Mouse (Mus musculus) forebrain, embryonic 13.5 days (tissue): Measurements from ENCODE around the gene Gnptg. TPM values are rescaled to one million over a fixed set of nuclear protein-coding genes. Genes with fewer than 3 reads are reported as not detected.

Experiments used
- microRNA-seq: library from miRNA; unstranded; fragments of <30 nt; microRNA quantifications from one replicate; pipeline ENCODE4, GENCODE M21; 2016
- polyA plus RNA-seq: library from polyadenylated mRNA; unstranded; fragments of >200 nt; fragmentation: Nextera tagmentation; extraction: Ambion mirVana; gene quantifications from 2 replicates; pipeline ENCODE4 v1.2.1, GENCODE M21; 2015

Gene Gnptg
- polyA plus RNA-seq, 1 experiment from 2014 or later = 71.9 TPM

Small RNAs within 50 kb of the gene (microRNA-seq; reads per million reads assigned to microRNA genes)
- 2.4 reads per million for gene Mir3547

Other genes with a start within 250 kb of the Gnptg start
- 7.9 and 8.3 TPM in 2 replicates for gene Cramp1l, start 224.3 kb downstream of the Gnptg start, polyA plus RNA-seq
- 18.6 and 22.8 TPM in 2 replicates for gene Ift140, start 224.0 kb downstream of the Gnptg start, polyA plus RNA-seq
- gene Tmem204, start 156.5 kb downstream of the Gnptg start, polyA plus RNA-seq = 7.7 and 10.1 TPM in 2 replicates
- gene Telo2, start 124.2 kb downstream of the Gnptg start, polyA plus RNA-seq = 41.2 and 45.3 TPM in 2 replicates
- gene Ptx4, start 119.4 kb downstream of the Gnptg start, polyA plus RNA-seq = not detected in 2 replicates
- 23.6 and 29.6 TPM in 2 replicates for gene Clcn7, start 106.7 kb downstream of the Gnptg start, polyA plus RNA-seq
- not detected in 2 replicates for gene Ccdc154, start 77.7 kb downstream of the Gnptg start, polyA plus RNA-seq
- not detected in 2 replicates for gene Gm38655, start 64.7 kb downstream of the Gnptg start, polyA plus RNA-seq
- 38.3 and 38.6 TPM in 2 replicates for gene BC003965, start 55.6 kb downstream of the Gnptg start, polyA plus RNA-seq
- 7.9 and 10.6 TPM in 2 replicates for gene Unkl, start 51.7 kb downstream of the Gnptg start, polyA plus RNA-seq
- gene Tsr3, start within 50 bp of the Gnptg start, polyA plus RNA-seq = 63.3 and 64.3 TPM in 2 replicates
- 3.6 and 5.2 TPM in 2 replicates for gene Baiap3, start 16.2 kb upstream of the Gnptg start, polyA plus RNA-seq
- gene Ube2i, start 34.5 kb upstream of the Gnptg start, polyA plus RNA-seq = 755 and 766 TPM in 2 replicates
- gene Prss34, start 58.3 kb upstream of the Gnptg start, polyA plus RNA-seq = not detected in 2 replicates
- gene Prss28, start 68.5 kb upstream of the Gnptg start, polyA plus RNA-seq = not detected in 2 replicates
- gene Prss29, start 78.5 kb upstream of the Gnptg start, polyA plus RNA-seq = not detected in 2 replicates
- gene Tpsab1, start 105.4 kb upstream of the Gnptg start, polyA plus RNA-seq = not detected in 2 replicates
- not detected in 2 replicates for gene Tpsb2, start 126.2 kb upstream of the Gnptg start, polyA plus RNA-seq
- gene Tpsg1, start 129.1 kb upstream of the Gnptg start, polyA plus RNA-seq = 0.66 and 1.0 TPM in 2 replicates
- gene Cacna1h, start 193.7 kb upstream of the Gnptg start, polyA plus RNA-seq = 7.9 and 9.1 TPM in 2 replicates
- 0.57 and 0.82 TPM in 2 replicates for gene Tekt4, start 214.5 kb upstream of the Gnptg start, polyA plus RNA-seq